Mouse (Mus musculus): ENCODE data around the gene Aifm1.

GRCm38 (mm10) chrX:48493763-48494162 lies 19.6 kb downstream of the Aifm1 start:
- no peak for TF ChIP-seq CTCF (IDR thresholded peaks at IDR 0.05; ENCODE audit: insufficient read depth, low read depth, low read length)
- TF ChIP-seq POLR2A (IDR thresholded peaks at IDR 0.05; ENCODE audit: insufficient read depth, low read depth, low read length) = no peak

Measured in olfactory bulb, adult 2 months (tissue).